Mouse (Mus musculus): ENCODE measurements around the gene Fibcd1.

- TF ChIP-seq CTCF (IDR thresholded peaks at IDR 0.05; ENCODE audit: low read depth, low read length) (no peak; the same call in 1 of the 2 replicates), POLR2A (IDR thresholded peaks at IDR 0.05; ENCODE audit: extremely low read depth, insufficient read depth, low read length) (no peak)
Observed at GRCm38 (mm10) chr2:31808410-31809357, 37.1 kb downstream of the Fibcd1 start.
